Mouse (Mus musculus) olfactory bulb, adult 2 months (tissue): ENCODE measurements at regions not wholly inside any gene's neighbourhood (a gene's known extent, or its start where the extent isn't known, plus 50 kb on each side); places are given as distances from the start of the nearest gene placed in this dataset.

ENCODE experiments used
- H3K27ac ChIP-seq: fragments of 200-500 bp; 2 replicates; pipeline ENCODE4 v1.5.1; 2012; ENCODE audit warnings: low read depth, low read length; ENCODE audit not compliant: insufficient read depth
- H3K4me1 ChIP-seq: fragments of 200-500 bp; 2 replicates; pipeline ENCODE4 v1.6.1; 2012; ENCODE audit warnings: low read length; ENCODE audit not compliant: control insufficient read depth, insufficient read depth
- H3K4me3 ChIP-seq: fragments of 200-500 bp; 2 replicates; pipeline ENCODE4 v1.5.1; 2012; ENCODE audit warnings: mild to moderate bottlenecking, low read depth, low read length, moderate library complexity; ENCODE audit not compliant: insufficient read depth
- CTCF ChIP-seq: fragments of 200-500 bp; IDR thresholded peaks from 2 replicates; pipeline ENCODE4 v1.5.1; 2012; ENCODE audit warnings: low read depth, mild to moderate bottlenecking, low read length, moderate library complexity; ENCODE audit not compliant: insufficient read depth
- POLR2A ChIP-seq: fragments of 200-500 bp; IDR thresholded peaks from 2 replicates; pipeline ENCODE4 v1.6.1; 2012; ENCODE audit warnings: mild to moderate bottlenecking, low read depth, low read length, moderate library complexity; ENCODE audit not compliant: insufficient read depth
- WGBS: fragments of 180-500 bp; shearing (Covaris S2); methylation state at CpG from one replicate; pipeline ENCODE4 v1.1.7; 2018; 5-methylcytosine and 5-hydroxymethylcytosine counted together

- Histone ChIP-seq H3K4me1 (peaks cover 13% of the 10 kb centered on the region), H3K4me3 (no peak overlapping the region), H3K27ac (no peak overlapping the region)
- TF ChIP-seq POLR2A, result no peak
- TF ChIP-seq CTCF, result no peak
- 92% methylated on average over 9 of the region's 9 CpGs for WGBS
Measured at GRCm38 (mm10) chr9:61274020-61274419, 98.1 kb upstream of the Tle3 start.

- WGBS, result 12% methylated on average over 21 of the region's 21 CpGs
- Histone ChIP-seq H3K4me3 (no peak overlapping the region), H3K4me1 (peaks cover 19% of the 10 kb centered on the region), H3K27ac (peak overlapping the region; percentile 19; the same call in 1 of the 2 replicates)
- TF ChIP-seq CTCF, result peak; percentile 24; the same call in 1 of the 2 replicates
- no peak for TF ChIP-seq POLR2A
Measured at GRCm38 (mm10) chr9:61277369-61278215, 94.6 kb upstream of the Tle3 start.

DNA sequence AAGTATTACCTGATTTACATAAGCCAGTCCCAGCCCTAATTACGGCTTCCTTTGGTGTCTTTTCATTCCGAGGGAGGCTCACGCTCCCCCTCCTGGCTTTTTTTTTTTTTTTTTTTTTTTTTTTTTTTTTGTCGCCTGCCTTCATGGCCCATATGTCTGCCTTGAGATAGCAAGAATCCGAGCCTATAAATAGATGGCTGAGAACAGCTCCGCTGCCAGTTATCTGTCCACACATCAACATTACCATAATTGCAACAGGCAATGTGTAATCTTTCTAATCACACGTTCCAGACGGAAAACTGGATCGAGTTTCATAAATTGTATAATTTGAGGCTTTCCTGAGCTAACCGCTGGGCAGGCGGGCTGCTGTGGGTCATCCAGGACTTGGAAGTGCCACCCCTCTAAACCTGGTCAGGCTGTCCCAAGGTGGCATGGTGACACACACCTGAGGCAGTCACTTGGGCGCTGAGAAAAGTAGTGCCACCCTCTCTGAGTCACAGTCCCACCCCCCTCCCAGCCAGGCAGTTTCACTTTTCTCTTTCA lies 93.9 kb upstream of the Tle3 start:
- Histone ChIP-seq H3K27ac (no peak overlapping the region), H3K4me1 (peaks cover 21% of the 10 kb centered on the region), H3K4me3 (no peak overlapping the region)
- TF ChIP-seq POLR2A (no peak), CTCF (no peak)
- 18% methylated on average over 12 of the region's 12 CpGs for WGBS

GRCm38 (mm10) chr9:61279044-61279543 lies 93.1 kb upstream of the Tle3 start:
- Histone ChIP-seq H3K4me1 (peaks cover 23% of the 10 kb centered on the region), H3K4me3 (no peak overlapping the region), H3K27ac (no peak overlapping the region)
- TF ChIP-seq POLR2A (no peak), CTCF (no peak)
- 72% methylated on average over 9 of the region's 9 CpGs for whole genome bisulfite sequencing

GRCm38 (mm10) chr9:61280856-61281582 lies 91.1 kb upstream of the Tle3 start:
- H3K4me1 ChIP-seq, result peaks cover 28% of the 10 kb centered on the region
- H3K27ac ChIP-seq, result no peak overlapping the region
- TF ChIP-seq CTCF, result no peak
- TF ChIP-seq POLR2A, result no peak
- no peak overlapping the region for H3K4me3 ChIP-seq
- WGBS, result 91% methylated on average over 12 of the region's 12 CpGs

DNA sequence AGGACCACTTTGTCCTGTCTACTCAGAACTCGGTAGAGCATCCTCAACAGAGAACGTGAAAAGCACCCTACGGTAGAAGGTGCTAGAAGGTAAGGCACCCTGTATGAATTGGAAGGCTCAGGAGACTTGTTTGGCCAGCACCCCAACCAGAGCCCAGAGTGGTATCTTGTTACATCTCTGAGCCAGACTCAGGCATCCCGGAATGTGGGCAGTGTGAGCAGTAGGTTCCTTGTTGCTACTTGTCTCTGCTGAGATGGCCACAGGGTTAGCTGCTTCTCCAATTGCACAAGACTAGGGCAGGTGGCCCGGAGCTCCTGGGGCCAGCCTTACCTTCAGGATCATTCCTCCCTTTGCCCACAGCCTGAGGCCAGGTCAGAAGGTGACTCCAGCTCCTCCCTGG lies 88.9 kb upstream of the Tle3 start:
- peaks cover 22% of the 10 kb centered on the region for H3K4me1 ChIP-seq
- no peak overlapping the region for H3K4me3 ChIP-seq
- no peak overlapping the region for H3K27ac ChIP-seq
- no peak for TF ChIP-seq CTCF
- no peak for TF ChIP-seq POLR2A
- WGBS, result 94% methylated on average over 5 of the region's 5 CpGs

GRCm38 (mm10) chr9:61284201-61285021 lies 87.8 kb upstream of the Tle3 start:
- Histone ChIP-seq H3K4me1 (peaks cover 11% of the 10 kb centered on the region; the same call in 1 of the 2 replicates), H3K27ac (no peak overlapping the region), H3K4me3 (no peak overlapping the region)
- 88% methylated on average over 8 of the region's 8 CpGs for WGBS
- TF ChIP-seq POLR2A, result no peak

DNA sequence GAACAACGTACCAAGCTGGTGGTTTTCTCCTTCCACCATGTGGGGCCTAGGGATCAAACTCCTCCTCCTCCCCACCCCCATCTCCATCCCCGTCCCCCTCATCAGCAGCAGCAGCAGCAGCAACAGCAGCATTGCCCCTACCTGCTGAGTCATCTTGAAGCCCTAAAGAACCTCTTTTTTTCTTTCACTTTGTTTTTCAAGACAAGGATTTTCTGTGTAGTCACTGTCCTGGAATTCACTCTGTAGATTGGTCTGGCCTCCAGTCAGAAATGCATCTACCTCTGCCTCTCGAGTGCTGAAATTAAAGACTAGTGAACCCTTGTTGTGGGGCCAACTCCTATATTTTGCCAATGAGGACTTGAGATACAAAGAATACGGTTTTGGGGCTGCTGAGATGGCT lies 85.6 kb upstream of the Tle3 start:
- Histone ChIP-seq H3K27ac (no peak overlapping the region), H3K4me1 (peaks cover 9% of the 10 kb centered on the region; the same call in 1 of the 2 replicates), H3K4me3 (no peak overlapping the region)
- WGBS, result 95% methylated on average over 4 of the region's 4 CpGs
- TF ChIP-seq POLR2A (no peak), CTCF (no peak)
